Mouse (Mus musculus): Measurements from ENCODE around the gene Srbd1. TPM values are rescaled to one million over a fixed set of nuclear protein-coding genes. Genes with fewer than 3 reads are reported as not detected.

The Srbd1 gene
- polyA plus RNA-seq, 1 experiment from 2014 or later, result 12.6 TPM

- Histone ChIP-seq H3K4me1 (replicated peaks; ENCODE audit: control insufficient read depth, insufficient read depth, low read length) (no peaks in the 10 kb centered on the region), H3K27ac (ENCODE audit: low read depth, low read length) (no peak overlapping the region), H3K9me3 (ENCODE audit: control insufficient read depth, low read length) (no peaks in the 10 kb centered on the region), H3K36me3 (ENCODE audit: control insufficient read depth, insufficient read depth, low read length) (no peaks in the 10 kb centered on the region; the same call in 1 of the 2 replicates), H3K9ac (ENCODE audit: low read length) (no peak overlapping the region), H3K4me3 (ENCODE audit: low read depth, low read length) (no peak overlapping the region), H3K27me3 (ENCODE audit: control insufficient read depth, insufficient read depth, low read length) (no peaks in the 10 kb centered on the region), H3K4me2 (ENCODE audit: low read depth, low read length, severe bottlenecking) (no peak overlapping the region)
- no peak for DNase-seq (ENCODE audit: low spot score)
- ATAC-seq (replicated peaks; ENCODE audit: low FRiP score), result no peak
- 88% methylated on average over 5 of the region's 5 CpGs for WGBS
Measured at GRCm38 (mm10) chr17:86125908-86126307, 19.1 kb downstream of the Srbd1 start.

GRCm38 (mm10) chr17:86123146-86123545, 21.8 kb downstream of the Srbd1 start:
- Histone ChIP-seq H3K4me3 (ENCODE audit: low read depth, low read length) (no peak overlapping the region), H3K4me2 (ENCODE audit: low read depth, low read length, severe bottlenecking) (no peak overlapping the region), H3K4me1 (replicated peaks; ENCODE audit: control insufficient read depth, insufficient read depth, low read length) (no peaks in the 10 kb centered on the region), H3K9ac (ENCODE audit: low read length) (no peak overlapping the region), H3K27ac (ENCODE audit: low read depth, low read length) (no peak overlapping the region), H3K9me3 (ENCODE audit: control insufficient read depth, low read length) (no peaks in the 10 kb centered on the region), H3K27me3 (ENCODE audit: control insufficient read depth, insufficient read depth, low read length) (no peaks in the 10 kb centered on the region), H3K36me3 (ENCODE audit: control insufficient read depth, insufficient read depth, low read length) (no peaks in the 10 kb centered on the region; the same call in 1 of the 2 replicates)
- ATAC-seq (replicated peaks; ENCODE audit: low FRiP score), result no peak
- 95% methylated on average over 3 of the region's 3 CpGs for WGBS
- DNase-seq (ENCODE audit: low spot score), result no peak

DNA sequence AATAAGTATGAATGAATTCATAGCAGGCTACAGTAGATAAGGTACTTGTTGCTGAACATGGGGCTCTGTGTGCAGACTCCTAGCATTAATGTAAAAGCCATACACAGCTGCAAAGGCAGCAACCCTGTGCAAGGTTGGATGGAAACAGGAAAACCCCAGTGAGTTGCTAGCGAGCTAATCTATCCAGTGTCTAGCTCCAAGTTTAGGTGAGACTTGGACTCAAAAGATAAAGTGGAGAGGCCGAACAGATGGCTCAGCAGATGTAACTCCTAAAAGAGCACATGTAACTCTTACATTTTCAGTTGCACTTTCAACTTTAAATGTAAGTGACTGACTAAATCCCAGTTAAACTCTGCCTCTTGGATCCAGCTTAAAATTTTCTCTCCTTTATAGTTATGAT, 48.1 kb downstream of the Srbd1 start:
- no peak for ATAC-seq (replicated peaks; ENCODE audit: low FRiP score)
- no peaks in the 10 kb centered on the region for H3K36me3 ChIP-seq (ENCODE audit: control insufficient read depth, insufficient read depth, low read length)
- WGBS, result 96% methylated on average over 2 of the region's 2 CpGs
- no peak overlapping the region for H3K9ac ChIP-seq (ENCODE audit: low read length)
- H3K9me3 ChIP-seq (ENCODE audit: control insufficient read depth, low read length), result no peaks in the 10 kb centered on the region
- no peak overlapping the region for H3K27ac ChIP-seq (ENCODE audit: low read depth, low read length)
- no peaks in the 10 kb centered on the region for H3K27me3 ChIP-seq (ENCODE audit: control insufficient read depth, insufficient read depth, low read length)
- H3K4me3 ChIP-seq (ENCODE audit: low read depth, low read length), result no peak overlapping the region
- H3K4me2 ChIP-seq (ENCODE audit: low read depth, low read length, severe bottlenecking), result no peak overlapping the region
- H3K4me1 ChIP-seq (replicated peaks; ENCODE audit: control insufficient read depth, insufficient read depth, low read length), result no peaks in the 10 kb centered on the region
- DNase-seq (ENCODE audit: low spot score), result no peak

DNA sequence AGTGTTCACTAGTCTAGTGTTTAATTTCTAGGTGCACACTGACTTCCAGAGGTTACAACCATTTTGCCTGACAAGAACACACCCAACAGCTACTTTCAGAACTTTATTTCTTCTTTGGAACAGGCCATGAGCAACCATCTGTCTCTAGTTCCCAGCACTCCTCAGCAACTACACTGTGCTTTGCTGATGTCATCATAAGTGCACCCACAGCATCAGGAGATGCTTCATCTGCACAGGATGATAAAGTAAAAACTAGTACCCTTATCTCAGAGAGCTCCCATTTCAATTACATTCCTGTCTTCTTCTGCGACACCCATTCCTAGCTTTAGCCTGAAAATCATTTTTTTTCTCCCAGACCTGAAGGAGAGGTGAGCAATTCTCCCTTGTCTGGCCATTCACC, 51.9 kb downstream of the Srbd1 start:
- Histone ChIP-seq H3K9me3 (ENCODE audit: control insufficient read depth, low read length) (no peaks in the 10 kb centered on the region), H3K4me2 (ENCODE audit: low read depth, low read length, severe bottlenecking) (no peak overlapping the region), H3K4me3 (ENCODE audit: low read depth, low read length) (no peak overlapping the region), H3K36me3 (ENCODE audit: control insufficient read depth, insufficient read depth, low read length) (no peaks in the 10 kb centered on the region), H3K4me1 (replicated peaks; ENCODE audit: control insufficient read depth, insufficient read depth, low read length) (peaks cover 4% of the 10 kb centered on the region), H3K27me3 (ENCODE audit: control insufficient read depth, insufficient read depth, low read length) (no peaks in the 10 kb centered on the region), H3K9ac (ENCODE audit: low read length) (no peak overlapping the region), H3K27ac (ENCODE audit: low read depth, low read length) (no peak overlapping the region)
- WGBS, result 88% methylated on average over 1 of the region's 1 CpGs
- DNase-seq (ENCODE audit: low spot score) (no peak), ATAC-seq (replicated peaks; ENCODE audit: low FRiP score) (no peak)

- Histone ChIP-seq H3K9ac (ENCODE audit: low read length) (no peak overlapping the region), H3K27ac (ENCODE audit: low read depth, low read length) (no peak overlapping the region), H3K4me2 (ENCODE audit: low read depth, low read length, severe bottlenecking) (no peak overlapping the region), H3K4me1 (replicated peaks; ENCODE audit: control insufficient read depth, insufficient read depth, low read length) (peaks cover 4% of the 10 kb centered on the region), H3K9me3 (ENCODE audit: control insufficient read depth, low read length) (no peaks in the 10 kb centered on the region), H3K36me3 (ENCODE audit: control insufficient read depth, insufficient read depth, low read length) (no peaks in the 10 kb centered on the region), H3K27me3 (ENCODE audit: control insufficient read depth, insufficient read depth, low read length) (no peaks in the 10 kb centered on the region), H3K4me3 (ENCODE audit: low read depth, low read length) (no peak overlapping the region)
- ATAC-seq (replicated peaks; ENCODE audit: low FRiP score) (no peak), DNase-seq (ENCODE audit: low spot score) (no peak)
- WGBS, result 85% methylated on average over 1 of the region's 1 CpGs
Measured at GRCm38 (mm10) chr17:86091631-86092030, 53.3 kb downstream of the Srbd1 start.

GRCm38 (mm10) chr17:86089893-86090588, 54.9 kb downstream of the Srbd1 start:
- no peaks in the 10 kb centered on the region for H3K27me3 ChIP-seq (ENCODE audit: control insufficient read depth, insufficient read depth, low read length)
- WGBS, result 31% methylated on average over 9 of the region's 9 CpGs
- no peaks in the 10 kb centered on the region for H3K36me3 ChIP-seq (ENCODE audit: control insufficient read depth, insufficient read depth, low read length)
- DNase-seq (ENCODE audit: low spot score) (no peak), ATAC-seq (replicated peaks; ENCODE audit: low FRiP score) (peak; percentile 76)
- peaks cover 4% of the 10 kb centered on the region for H3K4me1 ChIP-seq (replicated peaks; ENCODE audit: control insufficient read depth, insufficient read depth, low read length)
- 0 out of 2 replicates have a peak overlapping the region, but pooled peaks have one; percentile 5 for H3K4me2 ChIP-seq (ENCODE audit: low read depth, low read length, severe bottlenecking)
- no peak overlapping the region for H3K9ac ChIP-seq (ENCODE audit: low read length)
- H3K4me3 ChIP-seq (ENCODE audit: low read depth, low read length), result no peak overlapping the region
- peak overlapping the region; percentile 31; the same call in 1 of the 2 replicates for H3K27ac ChIP-seq (ENCODE audit: low read depth, low read length)
- no peaks in the 10 kb centered on the region for H3K9me3 ChIP-seq (ENCODE audit: control insufficient read depth, low read length)

- Histone ChIP-seq H3K4me2 (ENCODE audit: low read depth, low read length, severe bottlenecking) (no peak overlapping the region), H3K4me3 (ENCODE audit: low read depth, low read length) (no peak overlapping the region), H3K36me3 (ENCODE audit: control insufficient read depth, insufficient read depth, low read length) (no peaks in the 10 kb centered on the region), H3K9ac (ENCODE audit: low read length) (no peak overlapping the region), H3K27ac (ENCODE audit: low read depth, low read length) (no peak overlapping the region), H3K27me3 (ENCODE audit: control insufficient read depth, insufficient read depth, low read length) (no peaks in the 10 kb centered on the region), H3K9me3 (ENCODE audit: control insufficient read depth, low read length) (no peaks in the 10 kb centered on the region), H3K4me1 (replicated peaks; ENCODE audit: control insufficient read depth, insufficient read depth, low read length) (peaks cover 8% of the 10 kb centered on the region)
- 93% methylated on average over 9 of the region's 9 CpGs for WGBS
- DNase-seq (ENCODE audit: low spot score) (no peak), ATAC-seq (replicated peaks; ENCODE audit: low FRiP score) (no peak)
Measured at GRCm38 (mm10) chr17:86087922-86088321, 57.1 kb downstream of the Srbd1 start.

GRCm38 (mm10) chr17:86086191-86086590, 58.8 kb downstream of the Srbd1 start:
- H3K4me3 ChIP-seq (ENCODE audit: low read depth, low read length), result no peak overlapping the region
- 83% methylated on average over 4 of the region's 4 CpGs for WGBS
- H3K9me3 ChIP-seq (ENCODE audit: control insufficient read depth, low read length), result no peaks in the 10 kb centered on the region
- peaks cover 8% of the 10 kb centered on the region for H3K4me1 ChIP-seq (replicated peaks; ENCODE audit: control insufficient read depth, insufficient read depth, low read length)
- H3K4me2 ChIP-seq (ENCODE audit: low read depth, low read length, severe bottlenecking), result no peak overlapping the region
- no peaks in the 10 kb centered on the region for H3K36me3 ChIP-seq (ENCODE audit: control insufficient read depth, insufficient read depth, low read length)
- no peak overlapping the region for H3K9ac ChIP-seq (ENCODE audit: low read length)
- ATAC-seq (replicated peaks; ENCODE audit: low FRiP score) (no peak), DNase-seq (ENCODE audit: low spot score) (no peak)
- no peak overlapping the region for H3K27ac ChIP-seq (ENCODE audit: low read depth, low read length)
- no peaks in the 10 kb centered on the region for H3K27me3 ChIP-seq (ENCODE audit: control insufficient read depth, insufficient read depth, low read length)

DNA sequence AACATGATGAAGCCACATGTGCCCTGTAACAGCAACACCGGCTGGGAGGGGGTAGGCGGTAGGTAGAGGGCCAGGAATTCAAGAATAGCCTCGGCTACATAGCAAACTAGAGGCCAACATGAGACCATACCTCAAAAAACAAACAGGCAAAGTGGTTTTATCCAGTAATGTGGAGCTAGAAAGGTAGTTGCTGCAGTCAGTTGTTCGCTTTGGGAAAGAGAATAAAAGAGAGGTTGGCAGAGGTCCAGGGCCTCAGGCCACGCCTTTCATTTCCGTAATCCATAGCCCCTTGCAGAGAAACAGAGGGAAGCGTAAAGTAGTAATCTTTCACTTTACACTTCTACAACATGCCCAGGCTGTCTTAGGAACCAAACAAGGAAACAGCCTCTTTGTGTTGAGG, 61.8 kb downstream of the Srbd1 start:
- peak; percentile 55 for DNase-seq (ENCODE audit: low spot score)

More for the DNA sequence above, 61.8 kb downstream of the Srbd1 start:
- peak overlapping the region; percentile 50 for H3K27ac ChIP-seq (ENCODE audit: low read depth, low read length)
- H3K27me3 ChIP-seq (ENCODE audit: control insufficient read depth, insufficient read depth, low read length), result no peaks in the 10 kb centered on the region
- H3K4me3 ChIP-seq (ENCODE audit: low read depth, low read length), result no peak overlapping the region
- H3K9me3 ChIP-seq (ENCODE audit: control insufficient read depth, low read length), result no peaks in the 10 kb centered on the region
- H3K36me3 ChIP-seq (ENCODE audit: control insufficient read depth, insufficient read depth, low read length), result no peaks in the 10 kb centered on the region
- H3K4me2 ChIP-seq (ENCODE audit: low read depth, low read length, severe bottlenecking), result no peak overlapping the region
- H3K4me1 ChIP-seq (replicated peaks; ENCODE audit: control insufficient read depth, insufficient read depth, low read length), result peaks cover 4% of the 10 kb centered on the region; the same call in 1 of the 2 replicates
- H3K9ac ChIP-seq (ENCODE audit: low read length), result no peak overlapping the region
- 56% methylated on average over 7 of the region's 7 CpGs for WGBS
- ATAC-seq (replicated peaks; ENCODE audit: low FRiP score), result 0 out of 2 replicates have a peak, but pooled peaks have one; percentile 46

Measured in forebrain, embryonic 11.5 days (tissue).